In the genomic region with DNA sequence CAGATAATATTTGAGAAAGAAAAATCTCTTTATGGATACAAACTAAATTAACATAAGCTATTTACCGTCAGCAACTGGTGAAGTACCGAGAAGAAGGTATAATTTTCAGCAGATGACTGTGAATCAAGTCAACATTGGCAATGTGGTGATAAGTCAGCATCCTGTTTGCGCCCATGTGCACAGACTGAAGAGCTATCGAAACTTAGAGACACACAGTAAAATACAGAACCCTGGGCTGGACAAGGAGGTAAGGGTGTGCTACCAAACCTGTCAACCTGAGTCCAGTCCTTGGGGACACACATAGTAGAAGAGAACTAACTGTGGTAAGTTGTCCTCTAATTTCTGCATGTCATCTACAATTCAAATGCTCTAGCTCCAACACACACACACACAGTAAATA, we compare ENCODE assay signal across 25 mouse cellular contexts. TPM values are rescaled to one million over a fixed set of nuclear protein-coding genes. Genes with fewer than 3 reads are reported as not detected.
DNase-seq lines count a peak whose midpoint lies in the region; ATAC-seq lines count a peak whose summit lies in the region.
"Had no signal": no experiment of that assay in that cellular context is flagged by ENCODE, and none has a peak within 500 bp of the region (broad histone marks: within the 10 kb centered on the region; RNA-seq: fewer than 3 reads in every experiment).

No protein-coding gene starts in this region.

- DNase-seq in heart, adult 11 months = peak; percentile 64
- no peak for DNase-seq in heart, postnatal 4 days
- DNase-seq in spleen, postnatal 36 days (ENCODE audit: low spot score in 2 of 2) = peak; percentile 49 to 51
- no peak for DNase-seq in spleen, postnatal 10 days (ENCODE audit: low spot score in 2 of 2)
- peak; percentile 58 for DNase-seq in splenic B cell, adult 2 months (ENCODE audit: low read depth, low spot score)
- DNase-seq in thymus, postnatal 36 days = no peak
- no peak for DNase-seq in gastrocnemius, postnatal 10 days
- DNase-seq: adrenal gland, adult 8-10 months; adrenal gland, postnatal 14 days; adrenal gland, postnatal 36 days; cerebellum, adult 18-20 months; cerebellum, adult 8-10 months; cerebellum, postnatal 10 days; cerebellum, postnatal 25 days; forebrain, postnatal 0 days had no signal

- H3K27me3 ChIP-seq in splenic B cell, adult 2 months (ENCODE audit: control insufficient read depth, insufficient read depth, low read length, poor library complexity, severe bottlenecking) = no peaks in the 10 kb centered on the region
- H3K27me3 ChIP-seq: CH12.LX; embryonic facial prominence, embryonic 12.5 days; forebrain, embryonic 13.5 days; forebrain, embryonic 15.5 days; Patski had no signal

- no peaks in the 10 kb centered on the region for H3K36me3 ChIP-seq in splenic B cell, adult 2 months (ENCODE audit: control insufficient read depth, insufficient read depth, low read length, poor library complexity, severe bottlenecking)
- H3K36me3 ChIP-seq: embryonic facial prominence, embryonic 10.5 days; embryonic facial prominence, embryonic 12.5 days; forebrain, embryonic 15.5 days; G1E had no signal

- ATAC-seq in monocyte, adult 5-6 weeks (replicated peaks; ENCODE audit: insufficient number of reproducible peaks, low FRiP score, low TSS enrichment, poor library complexity, severe bottlenecking) = 0 out of 2 replicates have a peak, but pooled peaks have one; percentile 21
- ATAC-seq: activated CD4-positive, CD25-positive, alpha-beta regulatory T cell, adult 4 months; CD4-positive, CD25-positive, alpha-beta regulatory T cell, adult 4 months; forebrain, embryonic 13.5 days; forebrain, embryonic 15.5 days; forebrain, postnatal 0 days; Patski had no signal

RNA-seq across cellular contexts. Expression of a gene that starts 47.8 kb away (rescaled TPM):
- total RNA-seq in heart, postnatal 4 days (2021) = 10 to 100 TPM; 27.2 to 28.5 TPM
- total RNA-seq in monocyte, adult 5-6 weeks (2017) = 248 to 277 TPM (median 251 TPM) in 3 replicates
- total RNA-seq in gastrocnemius, postnatal 10 days (2021) = 10 to 100 TPM; 49.0 to 49.3 TPM

Comparison
In these comparisons a context has a peak if more than half of its experiments do, and no peak if none do; other contexts are left out.
1. DNase-seq: peak in heart, adult 11 months (single experiment), spleen, postnatal 36 days (2 of 2) and splenic B cell, adult 2 months (single experiment); none in heart, postnatal 4 days (single experiment), spleen, postnatal 10 days (0 of 2), thymus, postnatal 36 days (0 of 2) and gastrocnemius, postnatal 10 days (single experiment).